ENCODE assay signal across 7 mouse cellular contexts in genomic region chr9:40116645-40117286, GRCm38 (mm10). TPM values are rescaled to one million over a fixed set of nuclear protein-coding genes. Genes with fewer than 3 reads are reported as not detected.
DNase-seq lines count a peak whose midpoint lies in the region; ATAC-seq and TF ChIP-seq lines count a peak whose summit lies in the region.

No protein-coding gene starts in this region.

- no peak for ATAC-seq in heart, embryonic 14.5 days (ENCODE audit: insufficient number of reproducible peaks, insufficient read depth, low FRiP score, low read depth)

- in situ Hi-C loops in CH12.LX (cut with MboI; ENCODE audit: low pct_ligation_motif_present, low pct_unique_long_range_greater_than_20kb, low sequenced_read_pairs), result no loop called here

- peaks cover 3 to 8% of the 10 kb centered on the region in 2 experiments; a peak in 3 of 4 replicates for H3K4me1 ChIP-seq in CH12.LX (ENCODE audit: control insufficient read depth in 1 of 2, insufficient read depth in 2 of 2)
- H3K4me1 ChIP-seq in heart, embryonic 14.5 days (ENCODE audit: control insufficient read depth in 2 of 2, insufficient read depth in 2 of 2, low read length in 2 of 2), result no peaks in the 10 kb centered on the region; a peak in 1 of 4 replicates

- intact Hi-C loops in left cerebral cortex, postnatal 36 days (cut with DNase I), result no loop called here

- no peaks in the 10 kb centered on the region for H3K9me3 ChIP-seq in CH12.LX (replicated peaks; ENCODE audit: low read length)
- no peaks in the 10 kb centered on the region for H3K9me3 ChIP-seq in heart, embryonic 14.5 days (ENCODE audit: control insufficient read depth, low read length)

- H3K9ac ChIP-seq in CH12.LX (ENCODE audit: insufficient read depth, low read depth), result no peak overlapping the region
- H3K9ac ChIP-seq in heart, embryonic 14.5 days (ENCODE audit: low read length), result no peak overlapping the region

- no peak overlapping the region for H3K27ac ChIP-seq in CH12.LX (ENCODE audit: insufficient read depth, low read depth)
- H3K27ac ChIP-seq in heart, embryonic 14.5 days (replicated peaks in 1 of 2; ENCODE audit: control insufficient read depth in 1 of 2, insufficient read depth in 1 of 2, low read depth in 2 of 2, low read length in 2 of 2), result no peak overlapping the region

- no peaks in the 10 kb centered on the region for H3K27me3 ChIP-seq in CH12.LX (replicated peaks)
- H3K27me3 ChIP-seq in heart, embryonic 14.5 days (ENCODE audit: control insufficient read depth, insufficient read depth, low read length), result no peaks in the 10 kb centered on the region

- no peak for TF ChIP-seq RAD21 in CH12.LX (IDR thresholded peaks at IDR 0.05; ENCODE audit: low read depth, low read length)

- TF ChIP-seq POLR2A in CH12.LX (IDR thresholded peaks at IDR 0.05; ENCODE audit: low read depth, low read length), result no peak

- peak overlapping the region; percentile 8; the same call in 1 of the 2 replicates for H3K4me2 ChIP-seq in CH12.LX (ENCODE audit: insufficient read depth, low read depth, poor library complexity, severe bottlenecking)
- H3K4me2 ChIP-seq in heart, embryonic 14.5 days (ENCODE audit: low read length), result 0 out of 2 replicates have a peak overlapping the region, but pooled peaks have one; percentile 11

- peak; percentile 55 for TF ChIP-seq EP300 in CH12.LX (IDR thresholded peaks at IDR 0.05; ENCODE audit: low read length)

- DNase-seq in CH12.LX (ENCODE audit: extremely low read depth), result peak; percentile 27
- DNase-seq in adrenal gland, postnatal 36 days, result peak; percentile 50 to 68
- peak; percentile 10 to 27 for DNase-seq in left cerebral cortex, postnatal 36 days (ENCODE audit: low spot score in 2 of 2)
- peak; percentile 71 for DNase-seq in skeletal muscle tissue, adult 2 months (ENCODE audit: low read depth, low spot score)
- DNase-seq in cerebellum, adult 11-12 months, result no peak
- no peak for DNase-seq in cerebellum, postnatal 10 days

- H3K4me3 ChIP-seq in CH12.LX (replicated peaks in 1 of 3; ENCODE audit: low read depth in 2 of 3, low read length in 2 of 3, poor library complexity in 1 of 3), result no peak overlapping the region
- no peak overlapping the region for H3K4me3 ChIP-seq in heart, embryonic 14.5 days (ENCODE audit: control insufficient read depth in 1 of 2, insufficient read depth in 1 of 2, low read depth in 1 of 2, low read length in 2 of 2)

- H3K79me2 ChIP-seq in CH12.LX (replicated peaks; ENCODE audit: control insufficient read depth, extremely low read depth, insufficient read depth, poor library complexity, severe bottlenecking), result no peaks in the 10 kb centered on the region

- WGBS in heart, embryonic 14.5 days, result 50% methylated on average over 10 of the region's 10 CpGs

- H3K36me3 ChIP-seq in CH12.LX (replicated peaks in 1 of 2; ENCODE audit: control insufficient read depth in 1 of 2, insufficient read depth in 1 of 2, low read length in 1 of 2), result no peaks in the 10 kb centered on the region
- no peaks in the 10 kb centered on the region for H3K36me3 ChIP-seq in heart, embryonic 14.5 days (ENCODE audit: control insufficient read depth, insufficient read depth, low read length)

- TF ChIP-seq CTCF in CH12.LX (conservative IDR thresholded peaks at IDR 0.05 in 1 of 2, IDR thresholded peaks at IDR 0.05 in 1 of 2; ENCODE audit: low read depth in 2 of 2, low read length in 2 of 2), result no peak

- dilution Hi-C loops in CH12.LX (cut with MboI; ENCODE audit: extremely low pct_ligation_motif_present, extremely low pct_unique_long_range_greater_than_20kb, low sequenced_read_pairs), result no loop called here

TF ChIP-seq in CH12.LX, 34 proteins besides CTCF, POLR2A, EP300 and RAD21:
- peak; percentile 41; the same call in 1 of the 2 replicates for TF ChIP-seq IRF4 (IDR thresholded peaks at IDR 0.05; ENCODE audit: low read depth, low read length)
- TF ChIP-seq JUND (conservative IDR thresholded peaks at IDR 0.05; ENCODE audit: low read depth, low read length), result no peak
- TF ChIP-seq HCFC1 (IDR thresholded peaks at IDR 0.05; ENCODE audit: low read depth, low read length), result no peak
- TF ChIP-seq CHD2 (IDR thresholded peaks at IDR 0.05; ENCODE audit: low read length), result no peak
- no peak for TF ChIP-seq CHD1 (IDR thresholded peaks at IDR 0.05; ENCODE audit: low read depth, low read length)
- TF ChIP-seq RCOR1 (conservative IDR thresholded peaks at IDR 0.05; ENCODE audit: low read depth, low read length), result no peak
- TF ChIP-seq USF1 (IDR thresholded peaks at IDR 0.05; ENCODE audit: low read depth, low read length), result no peak
- TF ChIP-seq BHLHE40 (IDR thresholded peaks at IDR 0.05; ENCODE audit: low read depth, low read length), result no peak
- no peak for TF ChIP-seq NRF1 (IDR thresholded peaks at IDR 0.05; ENCODE audit: low read depth, low read length)
- TF ChIP-seq ZMIZ1 (IDR thresholded peaks at IDR 0.05; ENCODE audit: low read depth, low read length), result no peak
- TF ChIP-seq ZNF384 (IDR thresholded peaks at IDR 0.05; ENCODE audit: low read depth, low read length), result peak; percentile 73
- no peak for TF ChIP-seq UBTF (IDR thresholded peaks at IDR 0.05; ENCODE audit: low read depth, low read length)
- TF ChIP-seq MEF2A (IDR thresholded peaks at IDR 0.05; ENCODE audit: borderline replicate concordance, low read depth, low read length), result no peak
- TF ChIP-seq POLR2AphosphoS2 (IDR thresholded peaks at IDR 0.05; ENCODE audit: low read depth, low read length), result no peak
- no peak for TF ChIP-seq PAX5 (IDR thresholded peaks at IDR 0.05; ENCODE audit: low read length)
- peak; percentile 53 for TF ChIP-seq ETS1 (conservative IDR thresholded peaks at IDR 0.05; ENCODE audit: low read depth, low read length)
- TF ChIP-seq MXI1 (IDR thresholded peaks at IDR 0.05; ENCODE audit: low read depth, low read length), result no peak
- TF ChIP-seq TCF12 (IDR thresholded peaks at IDR 0.05; ENCODE audit: low read depth, low read length), result 0 out of 2 replicates have a peak, but pooled peaks have one; percentile 36
- no peak for TF ChIP-seq USF2 (conservative IDR thresholded peaks at IDR 0.05; ENCODE audit: low read depth, low read length)
- TF ChIP-seq ELF1 (IDR thresholded peaks at IDR 0.05; ENCODE audit: low read depth, low read length), result 0 out of 2 replicates have a peak, but pooled peaks have one; percentile 20
- TF ChIP-seq SMC3 (IDR thresholded peaks at IDR 0.05; ENCODE audit: low read depth, low read length), result no peak
- TF ChIP-seq E2F4 (IDR thresholded peaks at IDR 0.05; ENCODE audit: insufficient replicate concordance, low read depth, low read length), result no peak
- no peak for TF ChIP-seq NELFE (IDR thresholded peaks at IDR 0.05; ENCODE audit: low read depth, low read length)
- no peak for TF ChIP-seq MYC (IDR thresholded peaks at IDR 0.05; ENCODE audit: low read depth, low read length)
- TF ChIP-seq SIN3A (IDR thresholded peaks at IDR 0.05; ENCODE audit: low read length), result no peak
- no peak for TF ChIP-seq ZC3H11A (IDR thresholded peaks at IDR 0.05; ENCODE audit: low read depth, low read length)
- TF ChIP-seq JUN (IDR thresholded peaks at IDR 0.05; ENCODE audit: insufficient read depth, low read depth, low read length), result no peak
- no peak for TF ChIP-seq KAT2A (IDR thresholded peaks at IDR 0.05; ENCODE audit: insufficient replicate concordance, low read length)
- no peak for TF ChIP-seq MAZ (IDR thresholded peaks at IDR 0.05; ENCODE audit: low read depth, low read length)
- TF ChIP-seq ZKSCAN1 (IDR thresholded peaks at IDR 0.05; ENCODE audit: borderline replicate concordance, low read depth, low read length), result no peak
- no peak for TF ChIP-seq GABPA (IDR thresholded peaks at IDR 0.05; ENCODE audit: insufficient replicate concordance, low read depth, low read length)
TF ChIP-seq in CH12.LX: peak in this region for 5.

RNA-seq across cellular contexts. Expression of gene Olfr984, which starts 2.8 kb away (rescaled TPM):
- total RNA-seq in CH12.LX (2012; rRNA removed) (not detected in 2 replicates), CH12.LX (2014; rRNA removed) (not detected in 2 replicates)
- not detected in 2 replicates for polyA plus RNA-seq in CH12.LX (2012; ENCODE audit: insufficient read length, low read depth)
- total RNA-seq in adrenal gland, postnatal 36 days (2021), result not detected
- polyA plus RNA-seq in heart, embryonic 14.5 days (2014; fragmentation: Nextera tagmentation; extraction: Ambion mirVana), result not detected in 2 replicates
- not detected for total RNA-seq in left cerebral cortex, postnatal 36 days (2021)

RNA-seq across cellular contexts. Expression of gene Olfr985, which starts 13.2 kb away (rescaled TPM):
- not detected in 2 replicates for total RNA-seq in CH12.LX (2012; rRNA removed)
- not detected in 2 replicates for total RNA-seq in CH12.LX (2014; rRNA removed)
- not detected in 2 replicates for polyA plus RNA-seq in CH12.LX (2012; ENCODE audit: insufficient read length, low read depth)
- total RNA-seq in adrenal gland, postnatal 36 days (2021), result not detected
- not detected in 2 replicates for polyA plus RNA-seq in heart, embryonic 14.5 days (2014; fragmentation: Nextera tagmentation; extraction: Ambion mirVana)
- total RNA-seq in left cerebral cortex, postnatal 36 days (2021), result not detected

RNA-seq across cellular contexts. Expression of gene Olfr983, which starts 23.4 kb away (rescaled TPM):
- total RNA-seq in CH12.LX (2012; rRNA removed), result not detected in 2 replicates
- total RNA-seq in CH12.LX (2014; rRNA removed), result not detected in 2 replicates
- polyA plus RNA-seq in CH12.LX (2012; ENCODE audit: insufficient read length, low read depth), result not detected in 2 replicates
- not detected for total RNA-seq in adrenal gland, postnatal 36 days (2021)
- not detected in 2 replicates for polyA plus RNA-seq in heart, embryonic 14.5 days (2014; fragmentation: Nextera tagmentation; extraction: Ambion mirVana)
- total RNA-seq in left cerebral cortex, postnatal 36 days (2021), result not detected

RNA-seq across cellular contexts. Expression of gene Tmem225, which starts 31.2 kb away (rescaled TPM):
- not detected in 2 replicates for total RNA-seq in CH12.LX (2012; rRNA removed)
- not detected in 2 replicates for total RNA-seq in CH12.LX (2014; rRNA removed)
- not detected in 2 replicates for polyA plus RNA-seq in CH12.LX (2012; ENCODE audit: insufficient read length, low read depth)
- not detected for total RNA-seq in adrenal gland, postnatal 36 days (2021)
- not detected in 2 replicates for polyA plus RNA-seq in heart, embryonic 14.5 days (2014; fragmentation: Nextera tagmentation; extraction: Ambion mirVana)
- total RNA-seq in left cerebral cortex, postnatal 36 days (2021), result not detected

RNA-seq across cellular contexts. Expression of gene Olfr982, which starts 43.1 kb away (rescaled TPM):
- total RNA-seq in CH12.LX (2012; rRNA removed) (not detected in 2 replicates), CH12.LX (2014; rRNA removed) (not detected in 2 replicates)
- polyA plus RNA-seq in CH12.LX (2012; ENCODE audit: insufficient read length, low read depth), result 0.09 TPM in 1 of 2 replicates, not detected in the other
- not detected for total RNA-seq in adrenal gland, postnatal 36 days (2021)
- not detected in 2 replicates for polyA plus RNA-seq in heart, embryonic 14.5 days (2014; fragmentation: Nextera tagmentation; extraction: Ambion mirVana)
- not detected for total RNA-seq in left cerebral cortex, postnatal 36 days (2021)

Comparison
In these comparisons a context has a peak if more than half of its experiments do, and no peak if none do; other contexts are left out.
1. DNase-seq: peak in CH12.LX (single experiment), adrenal gland, postnatal 36 days (2 of 2), left cerebral cortex, postnatal 36 days (2 of 2) and skeletal muscle tissue, adult 2 months (single experiment); none in cerebellum, adult 11-12 months (single experiment) and cerebellum, postnatal 10 days (0 of 2).